Mouse (Mus musculus) limb, embryonic 11.5 days (tissue): ENCODE measurements around the gene 5430402E10Rik. TPM values are rescaled to one million over a fixed set of nuclear protein-coding genes. Genes with fewer than 3 reads are reported as not detected.
"Not testable (repeated sequence)": the region's sequence is repeated elsewhere in the genome, so short reads cannot be mapped to it uniquely, and the experiment has no call there.

Experiments
- ATAC-seq: fragments of 200-750 bp; cut with Nextera tagmentation; 2 replicates; pipeline ENCODE4 v1.8.0; 2017; ENCODE audit warnings: low read depth; ENCODE audit not compliant: insufficient number of reproducible peaks, low FRiP score, low TSS enrichment
- DNase-seq: peaks from one replicate; pipeline ENCODE4 v3.0.0-alpha.2; 2015; ENCODE audit warnings: low spot score
- H3K27ac ChIP-seq: fragments of 300-500 bp; sonication (generic); replicated peaks from 2 replicates; pipeline ENCODE4 v1.5.1; 2014; ENCODE audit warnings: low read depth, mild to moderate bottlenecking, low read length
- H3K27me3 ChIP-seq: fragments of 300-500 bp; sonication (generic); 2 replicates; pipeline ENCODE4 v1.6.1; 2014; ENCODE audit warnings: mild to moderate bottlenecking, low read length, mixed read lengths; ENCODE audit not compliant: control insufficient read depth, insufficient read depth
- H3K36me3 ChIP-seq: fragments of 300-500 bp; sonication (generic); 2 replicates; pipeline ENCODE4 v1.6.1; 2014; ENCODE audit warnings: mild to moderate bottlenecking, low read length, moderate library complexity, mixed read lengths; ENCODE audit not compliant: control insufficient read depth, insufficient read depth
- H3K4me1 ChIP-seq: fragments of 300-500 bp; sonication (generic); 2 replicates; pipeline ENCODE4 v1.6.1; 2014; ENCODE audit warnings: low read length, mixed read lengths; ENCODE audit not compliant: control insufficient read depth, insufficient read depth
- H3K4me2 ChIP-seq: fragments of 300-500 bp; sonication (generic); 2 replicates; pipeline ENCODE4 v1.6.1; 2014; ENCODE audit warnings: low read depth, mild to moderate bottlenecking, moderate library complexity; ENCODE audit not compliant: severe bottlenecking
- H3K4me3 ChIP-seq: fragments of 300-500 bp; sonication (generic); 2 replicates; pipeline ENCODE4 v1.5.1; 2014; ENCODE audit warnings: low read depth, low read length
- H3K9ac ChIP-seq: fragments of 300-500 bp; sonication (generic); 2 replicates; pipeline ENCODE4 v1.6.1; 2014; ENCODE audit warnings: mild to moderate bottlenecking, low read length
- H3K9me3 ChIP-seq: fragments of 300-500 bp; sonication (generic); 2 replicates; pipeline ENCODE4 v1.6.1; 2016; ENCODE audit warnings: low read length; ENCODE audit not compliant: control insufficient read depth
- WGBS: fragments of 180-500 bp; shearing (Covaris S2); extraction: QIAGEN DNeasy Blood & Tissue Kit; methylation state at CpG from one replicate; pipeline ENCODE4 v1.1.7; 2014; 5-methylcytosine and 5-hydroxymethylcytosine counted together
- polyA plus RNA-seq: library from polyadenylated mRNA; unstranded; fragments of >200 nt; fragmentation: Nextera tagmentation; extraction: Ambion mirVana; gene quantifications from 2 replicates; pipeline ENCODE4 v1.2.1, GENCODE M21; 2014

The 5430402E10Rik gene
- not detected in 2 replicates for polyA plus RNA-seq

GRCm38 (mm10) chrX:77924962-77925361, at the start of gene 5430402E10Rik:
Gene 5430402E10Rik, minus strand, starts transcription at chrX:77925062.
- not testable (repeated sequence) for H3K4me3 ChIP-seq, ATAC-seq, H3K9ac ChIP-seq, DNase-seq, H3K36me3 ChIP-seq, H3K9me3 ChIP-seq, H3K27ac ChIP-seq, H3K4me2 ChIP-seq, H3K4me1 ChIP-seq, H3K27me3 ChIP-seq
- 100% methylated on average over 1 of the region's 1 CpGs for WGBS

- not testable (repeated sequence) for H3K9ac ChIP-seq, H3K4me1 ChIP-seq, DNase-seq, H3K27ac ChIP-seq, H3K36me3 ChIP-seq, ATAC-seq, H3K27me3 ChIP-seq, H3K4me3 ChIP-seq, H3K9me3 ChIP-seq, H3K4me2 ChIP-seq
- WGBS: 55% methylated on average over 2 of the region's 4 CpGs
Measured at GRCm38 (mm10) chrX:77880033-77880432, 44.8 kb downstream of the 5430402E10Rik start.

Other genes starting within 250 kb of the 5430402E10Rik start
- gene Prkx, start 128.8 kb downstream of the 5430402E10Rik start, polyA plus RNA-seq: 12.8 and 14.4 TPM in 2 replicates
- gene Pbsn, start 71.4 kb downstream of the 5430402E10Rik start, polyA plus RNA-seq: not detected in 2 replicates
- not detected in 2 replicates for gene Gm14744, start 60.3 kb downstream of the 5430402E10Rik start, polyA plus RNA-seq
- not detected in 2 replicates for gene Obp1a, start 166.3 kb upstream of the 5430402E10Rik start, polyA plus RNA-seq
- not detected in 2 replicates for gene Gm5938, start 200.4 kb upstream of the 5430402E10Rik start, polyA plus RNA-seq